Mouse (Mus musculus) hindbrain, embryonic 11.5 days (tissue): Measurements from ENCODE around the gene Robo1. TPM values are rescaled to one million over a fixed set of nuclear protein-coding genes. Genes with fewer than 3 reads are reported as not detected.
A peak's percentile ranks its signal among the peaks of the same experiment; 100 is the strongest.

Source experiments
- ATAC-seq: fragments of 200-750 bp; cut with Nextera tagmentation; 2 replicates; pipeline ENCODE4 v1.8.0; 2017; ENCODE audit warnings: mild to moderate bottlenecking, moderate TSS enrichment, moderate library complexity; ENCODE audit not compliant: low FRiP score
- DNase-seq: peaks from one replicate; pipeline ENCODE4 v3.0.0-alpha.2; 2015; ENCODE audit warnings: low spot score
- H3K27ac ChIP-seq: fragments of 300-500 bp; sonication (generic); 2 replicates; pipeline ENCODE4 v1.5.1; 2014; ENCODE audit warnings: mild to moderate bottlenecking, low read depth, low read length
- H3K27me3 ChIP-seq: fragments of 300-500 bp; sonication (generic); 2 replicates; pipeline ENCODE4 v1.6.1; 2014; ENCODE audit warnings: mild to moderate bottlenecking, low read length, moderate library complexity, mixed read lengths; ENCODE audit not compliant: control insufficient read depth, insufficient read depth
- H3K36me3 ChIP-seq: fragments of 300-500 bp; sonication (generic); 2 replicates; pipeline ENCODE4 v1.6.1; 2014; ENCODE audit warnings: mild to moderate bottlenecking, low read length, moderate library complexity, mixed read lengths; ENCODE audit not compliant: control insufficient read depth, insufficient read depth
- H3K4me1 ChIP-seq: fragments of 300-500 bp; sonication (generic); replicated peaks from 2 replicates; pipeline ENCODE4 v1.6.1; 2014; ENCODE audit warnings: low read length, mixed read lengths; ENCODE audit not compliant: control insufficient read depth, insufficient read depth
- H3K4me2 ChIP-seq: fragments of 300-500 bp; sonication (generic); replicated peaks from 2 replicates; pipeline ENCODE4 v1.6.1; 2014; ENCODE audit warnings: mild to moderate bottlenecking, low read depth, low read length
- H3K4me3 ChIP-seq: fragments of 300-500 bp; sonication (generic); 2 replicates; pipeline ENCODE4 v1.5.1; 2014; ENCODE audit warnings: low read depth, low read length
- H3K9ac ChIP-seq: fragments of 300-500 bp; sonication (generic); 2 replicates; pipeline ENCODE4 v1.6.1; 2014; ENCODE audit warnings: low read depth, low read length
- H3K9me3 ChIP-seq: fragments of 300-500 bp; sonication (generic); 2 replicates; pipeline ENCODE4 v1.6.1; 2016; ENCODE audit warnings: low read length; ENCODE audit not compliant: control insufficient read depth
- WGBS: fragments of 180-500 bp; shearing (Covaris S2); extraction: QIAGEN DNeasy Blood & Tissue Kit; methylation state at CpG from one replicate; pipeline ENCODE4 v1.1.7; 2014; 5-methylcytosine and 5-hydroxymethylcytosine counted together
- polyA plus RNA-seq: library from polyadenylated mRNA; unstranded; fragments of >200 nt; fragmentation: Nextera tagmentation; extraction: Ambion mirVana; gene quantifications from 2 replicates; pipeline ENCODE4 v1.2.1, GENCODE M21; 2014

Gene Robo1
- polyA plus RNA-seq, 1 experiment from 2014 or later, result 55.9 TPM

DNA sequence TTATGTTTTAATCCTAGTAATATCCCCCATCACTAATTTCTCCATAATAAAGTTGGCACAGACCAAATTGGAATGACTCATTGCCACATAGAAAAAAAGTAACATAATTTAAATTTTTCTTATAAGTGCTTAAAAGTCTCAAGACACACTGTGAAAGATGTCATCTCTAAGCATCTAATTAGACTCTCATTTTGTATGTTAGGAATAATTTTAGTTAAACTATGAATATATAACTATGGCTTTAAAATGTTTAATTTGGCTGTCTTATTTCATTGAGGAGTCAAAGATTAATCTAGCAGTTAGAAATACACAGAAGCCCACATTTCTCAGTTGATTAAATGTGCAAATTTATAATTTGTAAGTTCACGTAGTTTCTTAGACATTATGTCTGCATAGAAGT is 530.9 kb downstream of the Robo1 start:
- no peak for DNase-seq
- ATAC-seq, result no peak
- WGBS, result 86% methylated on average over 1 of the region's 1 CpGs

DNA sequence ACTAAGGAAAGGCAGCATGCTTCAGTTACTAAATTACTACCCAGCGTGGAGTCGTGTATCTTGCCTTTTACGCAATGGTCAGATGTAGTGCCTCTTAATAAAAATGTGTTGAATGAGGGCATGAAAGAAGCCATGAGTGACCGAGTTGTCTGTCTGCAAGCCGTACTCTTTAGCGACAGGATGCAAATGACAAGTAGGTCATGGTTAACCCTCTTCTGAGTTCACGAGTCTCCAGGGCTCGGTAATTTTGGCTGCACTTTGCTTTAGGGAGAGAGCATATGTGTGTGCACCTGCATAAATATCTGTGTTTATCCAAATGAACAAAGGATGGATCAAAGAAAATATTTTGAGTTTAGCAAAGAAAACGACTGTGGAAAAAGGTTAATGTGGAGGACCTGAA is 533.0 kb downstream of the Robo1 start:
- Histone ChIP-seq H3K27me3 (no peaks in the 10 kb centered on the region), H3K9ac (no peak overlapping the region), H3K4me1 (no peaks in the 10 kb centered on the region), H3K4me2 (no peak overlapping the region), H3K4me3 (no peak overlapping the region), H3K36me3 (no peaks in the 10 kb centered on the region), H3K27ac (no peak overlapping the region), H3K9me3 (no peaks in the 10 kb centered on the region)
- DNase-seq, result no peak
- ATAC-seq, result no peak
- WGBS, result 67% methylated on average over 9 of the region's 9 CpGs

More for the DNA sequence above, 530.9 kb downstream of the Robo1 start:
- H3K4me2 ChIP-seq, result no peak overlapping the region
- no peak overlapping the region for H3K27ac ChIP-seq
- H3K36me3 ChIP-seq, result no peaks in the 10 kb centered on the region
- H3K9ac ChIP-seq, result no peak overlapping the region
- no peaks in the 10 kb centered on the region for H3K4me1 ChIP-seq
- H3K4me3 ChIP-seq, result no peak overlapping the region
- H3K9me3 ChIP-seq, result no peaks in the 10 kb centered on the region
- no peaks in the 10 kb centered on the region for H3K27me3 ChIP-seq

DNA sequence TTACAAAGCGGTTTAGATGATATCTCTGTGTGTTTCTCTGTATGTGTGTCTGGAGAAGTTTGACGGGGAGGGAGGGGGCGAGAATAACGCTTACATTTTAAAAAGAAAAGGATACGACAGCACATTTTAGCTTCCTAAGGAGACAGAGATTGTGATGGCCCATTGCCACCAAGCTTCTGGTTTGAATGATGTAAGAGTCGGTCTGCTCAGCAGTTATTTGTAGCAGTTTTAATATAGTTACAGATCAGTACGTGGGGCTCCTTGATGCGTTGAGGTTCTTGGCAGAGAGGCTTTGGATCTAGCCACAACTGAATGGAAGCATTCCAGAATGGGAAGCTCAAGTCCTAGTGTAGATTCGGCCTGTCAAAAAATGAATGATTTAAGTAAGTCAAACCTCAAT is 546.0 kb downstream of the Robo1 start:
- ATAC-seq (no peak), DNase-seq (no peak)
- Histone ChIP-seq H3K9me3 (no peaks in the 10 kb centered on the region), H3K36me3 (no peaks in the 10 kb centered on the region), H3K4me1 (no peaks in the 10 kb centered on the region), H3K4me2 (no peak overlapping the region), H3K27me3 (no peaks in the 10 kb centered on the region), H3K4me3 (no peak overlapping the region), H3K27ac (no peak overlapping the region), H3K9ac (no peak overlapping the region)
- WGBS, result 94% methylated on average over 9 of the region's 9 CpGs

DNA sequence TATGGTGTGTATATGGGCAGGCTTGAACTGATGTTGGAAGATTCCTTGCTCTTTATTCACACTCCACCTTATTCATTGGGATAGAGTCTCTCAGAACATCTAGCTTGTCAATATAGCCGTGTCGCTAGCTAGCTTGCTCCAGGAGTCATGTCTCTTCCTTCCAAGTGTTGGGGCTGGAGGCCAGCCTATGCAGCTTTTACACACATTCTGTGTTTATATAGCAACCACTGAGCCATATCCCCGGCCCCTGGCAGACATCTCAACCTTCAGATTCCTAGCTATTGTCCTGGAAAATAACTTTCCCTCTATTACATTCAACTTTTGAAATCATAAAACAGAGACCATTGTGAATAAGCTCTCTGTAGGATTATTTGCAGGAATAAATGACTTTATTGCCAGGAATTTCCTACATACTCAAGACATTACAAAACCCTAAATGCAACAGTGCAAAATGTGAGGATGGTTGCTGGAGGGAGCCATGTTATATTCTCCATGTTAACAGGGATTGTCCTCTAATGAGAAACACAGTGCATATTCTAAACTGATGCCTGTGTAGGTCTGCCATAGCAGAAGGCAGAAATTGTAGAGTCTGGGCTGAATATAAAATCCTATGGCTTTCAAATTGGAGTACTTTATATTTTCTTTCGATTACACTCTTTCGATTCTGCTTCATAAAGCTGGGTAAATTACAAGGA is 546.9 kb downstream of the Robo1 start:
- no peak overlapping the region for H3K9ac ChIP-seq
- H3K4me2 ChIP-seq, result no peak overlapping the region
- WGBS, result 88% methylated on average over 5 of the region's 5 CpGs
- no peaks in the 10 kb centered on the region for H3K9me3 ChIP-seq
- DNase-seq, result no peak
- H3K36me3 ChIP-seq, result no peaks in the 10 kb centered on the region
- H3K4me1 ChIP-seq, result no peaks in the 10 kb centered on the region
- no peak overlapping the region for H3K27ac ChIP-seq
- ATAC-seq, result no peak
- H3K27me3 ChIP-seq, result no peaks in the 10 kb centered on the region
- H3K4me3 ChIP-seq, result no peak overlapping the region

DNA sequence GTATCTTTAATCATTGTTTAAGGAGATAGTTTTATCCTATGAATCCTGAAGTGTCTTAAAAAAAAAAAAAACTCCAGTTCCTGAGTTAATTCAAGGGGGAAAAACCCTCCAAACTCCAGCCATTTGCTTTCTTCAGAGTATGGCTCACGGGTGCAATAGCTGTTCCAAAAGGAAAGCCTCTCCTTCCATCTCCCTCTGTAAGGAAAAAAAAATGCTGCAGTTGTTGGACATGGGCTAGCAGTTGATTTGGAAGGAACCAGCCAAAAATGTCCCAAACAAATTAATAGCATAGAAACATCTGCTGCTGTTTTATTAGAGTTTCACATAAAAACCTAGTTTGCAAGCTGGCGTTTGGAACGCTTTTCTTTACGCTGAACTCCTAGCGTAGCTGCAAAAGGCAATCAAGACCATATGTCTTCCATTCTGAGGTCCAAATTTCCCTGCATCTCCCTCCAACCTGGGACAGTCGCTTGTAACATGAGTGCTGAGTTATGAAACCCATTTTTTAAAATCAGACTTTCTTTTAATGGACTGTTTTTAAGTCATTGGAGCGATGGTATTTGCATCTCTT is 553.7 kb downstream of the Robo1 start:
- H3K27me3 ChIP-seq, result no peaks in the 10 kb centered on the region
- H3K9me3 ChIP-seq, result no peaks in the 10 kb centered on the region
- DNase-seq, result no peak
- no peak for ATAC-seq
- H3K9ac ChIP-seq, result no peak overlapping the region
- H3K4me3 ChIP-seq, result no peak overlapping the region
- H3K36me3 ChIP-seq, result no peaks in the 10 kb centered on the region
- H3K27ac ChIP-seq, result no peak overlapping the region
- no peaks in the 10 kb centered on the region for H3K4me1 ChIP-seq
- H3K4me2 ChIP-seq, result no peak overlapping the region
- WGBS, result 80% methylated on average over 7 of the region's 7 CpGs

DNA sequence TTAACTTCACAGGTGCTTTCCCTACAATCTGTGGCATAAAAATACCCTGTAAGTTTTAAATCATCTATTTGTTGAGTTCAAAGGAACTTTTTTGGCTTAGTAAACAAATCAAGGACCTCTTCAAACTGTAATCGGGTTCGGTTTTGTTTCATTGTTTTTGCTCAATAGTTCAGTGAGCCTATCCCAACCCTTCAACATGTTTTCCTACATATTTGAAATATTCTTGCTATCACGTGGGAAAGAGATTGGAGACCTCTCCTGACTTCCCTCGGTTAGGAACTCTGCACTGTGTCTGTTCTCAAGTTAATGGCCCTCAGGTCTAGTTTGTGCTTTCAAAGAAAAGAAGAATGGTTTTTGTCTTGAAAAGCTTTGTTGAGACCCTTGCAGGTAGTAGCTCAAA is 557.9 kb downstream of the Robo1 start:
- H3K36me3 ChIP-seq, result no peaks in the 10 kb centered on the region
- H3K4me1 ChIP-seq, result no peaks in the 10 kb centered on the region
- H3K4me2 ChIP-seq, result no peak overlapping the region
- DNase-seq (no peak), ATAC-seq (no peak)
- no peak overlapping the region for H3K9ac ChIP-seq
- H3K4me3 ChIP-seq, result no peak overlapping the region
- H3K27ac ChIP-seq, result no peak overlapping the region
- WGBS, result 90% methylated on average over 4 of the region's 4 CpGs
- H3K27me3 ChIP-seq, result no peaks in the 10 kb centered on the region
- no peaks in the 10 kb centered on the region for H3K9me3 ChIP-seq

DNA sequence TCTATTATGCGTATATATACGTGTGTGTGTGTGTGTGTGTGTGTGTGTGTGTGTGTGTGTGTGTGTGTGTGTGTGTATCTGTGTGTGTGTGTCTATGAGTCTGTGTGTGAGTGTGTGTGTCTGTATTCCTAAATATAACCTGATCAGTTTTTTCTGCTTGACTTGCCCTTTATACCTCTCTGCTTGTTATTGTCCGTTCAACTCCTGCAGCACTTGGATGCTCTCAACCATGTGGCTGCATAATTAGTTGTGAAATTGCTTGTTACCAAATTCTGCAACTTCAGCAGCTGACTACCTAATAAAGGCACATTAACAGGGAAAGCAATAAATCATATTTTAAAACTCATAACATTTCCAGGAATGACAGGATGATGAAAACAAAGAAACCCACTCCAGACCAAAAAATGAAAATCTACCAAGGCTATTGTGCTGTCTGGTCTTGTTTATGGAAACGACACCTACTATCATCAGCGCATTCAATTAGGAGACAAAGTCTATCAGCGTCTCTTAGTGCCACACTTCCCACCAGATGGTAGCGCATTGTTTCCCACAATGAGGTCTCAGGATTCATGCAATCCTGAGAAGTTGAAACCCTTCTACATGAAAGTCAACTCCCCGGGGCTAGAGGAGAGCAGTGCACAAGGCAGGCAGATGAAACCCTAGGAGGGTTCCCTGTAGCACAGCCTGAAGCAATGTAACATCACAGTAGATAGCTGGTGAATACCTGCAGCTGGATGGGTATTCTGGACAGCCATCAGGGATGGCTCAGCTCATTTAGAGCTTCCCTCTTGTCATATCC is 567.0 kb downstream of the Robo1 start:
- peak; percentile 31 for DNase-seq
- Histone ChIP-seq H3K4me2 (no peak overlapping the region), H3K9me3 (no peaks in the 10 kb centered on the region), H3K36me3 (no peaks in the 10 kb centered on the region), H3K4me1 (no peaks in the 10 kb centered on the region), H3K4me3 (no peak overlapping the region), H3K9ac (no peak overlapping the region), H3K27me3 (no peaks in the 10 kb centered on the region), H3K27ac (peak overlapping the region; percentile 68)
- 62% methylated on average over 8 of the region's 8 CpGs for WGBS
- peak; percentile 71 for ATAC-seq

DNA sequence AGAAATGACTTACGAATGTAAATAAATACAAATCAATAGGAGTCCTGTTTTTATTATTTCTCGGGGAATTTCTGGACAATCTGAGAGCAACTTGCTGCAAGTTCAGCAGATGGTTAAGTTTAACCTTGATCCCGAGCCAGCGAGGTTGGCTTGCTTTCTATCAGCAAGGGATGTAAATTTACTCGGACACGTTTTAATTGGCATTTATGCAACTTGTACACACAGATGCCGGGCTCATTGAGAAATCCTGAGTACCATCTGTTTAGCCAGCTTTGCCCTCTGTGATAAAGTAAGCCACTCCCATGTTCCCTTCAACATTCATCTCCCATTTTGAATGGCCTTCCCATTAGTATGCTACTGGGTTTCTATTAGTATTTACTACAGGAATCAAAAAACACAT is 580.0 kb downstream of the Robo1 start:
- no peaks in the 10 kb centered on the region for H3K27me3 ChIP-seq
- DNase-seq (peak; percentile 53), ATAC-seq (peak; percentile 83)
- 0 out of 2 replicates have a peak overlapping the region, but pooled peaks have one; percentile 39 for H3K27ac ChIP-seq
- no peak overlapping the region for H3K9ac ChIP-seq
- no peaks in the 10 kb centered on the region for H3K4me1 ChIP-seq
- H3K4me2 ChIP-seq, result no peak overlapping the region
- 35% methylated on average over 7 of the region's 7 CpGs for WGBS
- H3K4me3 ChIP-seq, result no peak overlapping the region
- no peaks in the 10 kb centered on the region for H3K9me3 ChIP-seq
- no peaks in the 10 kb centered on the region for H3K36me3 ChIP-seq
